Mouse (Mus musculus): ENCODE data around the gene Brk1. TPM values are rescaled to one million over a fixed set of nuclear protein-coding genes. Genes with fewer than 3 reads are reported as not detected.

The Brk1 gene
- polyA plus RNA-seq (2012; rRNA removed) = 90.4 and 111 TPM in 2 replicates

GRCm38 (mm10) chr6:113604432-113605223 lies at the start of gene Brk1:
Gene Brk1 (plus strand): TSS chr6:113604772.

GRCm38 (mm10) chr6:113600543-113601139 lies 3.9 kb upstream of the Brk1 start, which contains the start of gene Fancd2os:
Gene Fancd2os (minus strand): TSS chr6:113600715.

GRCm38 (mm10) chr6:113623941-113624751 lies 19.6 kb downstream of the Brk1 start, which contains the start of gene Vhl:
Gene Vhl (plus strand): TSS chr6:113623959.

DNA sequence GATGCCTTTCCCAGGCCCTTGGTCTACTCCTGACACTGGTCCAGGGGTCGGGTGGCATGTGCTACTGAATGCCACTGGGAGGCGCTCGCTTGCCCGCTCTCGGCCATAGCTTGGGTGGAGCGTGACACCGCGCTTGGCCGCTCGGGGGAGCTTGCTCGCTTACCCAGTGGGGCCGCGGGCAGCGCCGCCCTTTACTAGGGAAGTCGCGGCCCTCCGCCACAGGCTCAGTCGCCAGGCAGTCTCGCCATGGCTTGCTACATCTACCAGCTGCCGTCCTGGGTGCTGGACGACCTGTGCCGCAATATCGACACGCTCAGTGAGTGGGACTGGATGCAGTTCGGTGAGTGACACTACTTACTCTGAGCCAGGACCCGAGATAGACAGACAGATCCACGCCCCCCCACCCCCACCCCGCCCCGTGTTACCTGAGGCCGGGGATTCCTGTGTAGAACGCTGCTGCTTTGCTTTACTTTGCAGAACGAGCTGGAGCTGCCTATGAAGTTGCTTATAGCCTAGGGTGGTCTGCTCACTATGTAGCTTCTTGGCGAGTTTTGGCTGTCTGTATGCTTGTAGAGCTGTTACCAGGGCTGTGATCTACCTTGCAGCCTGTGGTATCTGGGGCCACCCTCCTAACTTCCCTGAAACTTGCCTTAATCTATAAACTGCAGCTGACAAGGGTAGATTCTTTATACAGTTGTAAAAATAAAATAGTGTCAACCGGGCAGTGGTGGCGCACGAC lies 33.9 kb downstream of the Brk1 start, which contains the start of gene Irak2:
Gene Irak2, plus strand, starts transcription at position 166 of the 739 bp plus-strand sequence.

Other genes starting within 250 kb of the Brk1 start
- 41.7 and 44.7 TPM in 2 replicates for gene Tada3, start 226.9 kb upstream of the Brk1 start, polyA plus RNA-seq (2012; rRNA removed)
- 64.4 and 70.8 TPM in 2 replicates for gene Arpc4, start 226.7 kb upstream of the Brk1 start, polyA plus RNA-seq (2012; rRNA removed)
- 26.9 and 30.3 TPM in 2 replicates for gene Ttll3, start 215.5 kb upstream of the Brk1 start, polyA plus RNA-seq (2012; rRNA removed)
- gene Rpusd3, start 185.4 kb upstream of the Brk1 start, polyA plus RNA-seq (2012; rRNA removed) = 53.1 and 70.5 TPM in 2 replicates
- 176 and 184 TPM in 2 replicates for gene Cidec, start 169.0 kb upstream of the Brk1 start, polyA plus RNA-seq (2012; rRNA removed)
- gene Jagn1, start 162.2 kb upstream of the Brk1 start, polyA plus RNA-seq (2012; rRNA removed) = 92.3 and 96.5 TPM in 2 replicates
- gene Il17re, start 146.3 kb upstream of the Brk1 start, polyA plus RNA-seq (2012; rRNA removed) = 50.7 and 65.4 TPM in 2 replicates
- gene Il17rc, start 133.3 kb upstream of the Brk1 start, polyA plus RNA-seq (2012; rRNA removed) = 94.6 and 103 TPM in 2 replicates
- 16.6 and 17.3 TPM in 2 replicates for gene Creld1, start 121.5 kb upstream of the Brk1 start, polyA plus RNA-seq (2012; rRNA removed)
- gene Prrt3, start 102.8 kb upstream of the Brk1 start, polyA plus RNA-seq (2012; rRNA removed) = 0.09 and 0.10 TPM in 2 replicates
- 33.1 and 42.4 TPM in 2 replicates for gene Emc3, start 73.1 kb upstream of the Brk1 start, polyA plus RNA-seq (2012; rRNA removed)
- 2.3 and 5.9 TPM in 2 replicates for gene Fancd2, start 73.1 kb upstream of the Brk1 start, polyA plus RNA-seq (2012; rRNA removed)
- gene Fancd2os, start 4.1 kb upstream of the Brk1 start, polyA plus RNA-seq (2012; rRNA removed) = not detected in 2 replicates
- gene Vhl, start 19.2 kb downstream of the Brk1 start, polyA plus RNA-seq (2012; rRNA removed) = 21.1 and 30.3 TPM in 2 replicates
- gene Irak2, start 33.7 kb downstream of the Brk1 start, polyA plus RNA-seq (2012; rRNA removed) = 38.1 and 41.1 TPM in 2 replicates
- gene Tatdn2, start 92.3 kb downstream of the Brk1 start, polyA plus RNA-seq (2012; rRNA removed) = 22.0 and 26.6 TPM in 2 replicates
- gene Ghrl, start 115.1 kb downstream of the Brk1 start, polyA plus RNA-seq (2012; rRNA removed) = 0.43 TPM in 1 of 2 replicates, not detected in the other
- gene Sec13, start 136.0 kb downstream of the Brk1 start, polyA plus RNA-seq (2012; rRNA removed) = 182 and 221 TPM in 2 replicates